Mouse (Mus musculus): ENCODE measurements around the gene Tmem43. TPM values are rescaled to one million over a fixed set of nuclear protein-coding genes. Genes with fewer than 3 reads are reported as not detected.
A peak's percentile ranks its signal among the peaks of the same experiment; 100 is the strongest.

The Tmem43 gene
- polyA plus RNA-seq, 1 experiment from 2014 or later: 29.7 TPM

GRCm38 (mm10) chr6:91525544-91525943 is 52.0 kb downstream of the Tmem43 start:
- WGBS: 78% methylated on average over 4 of the region's 4 CpGs
- Histone ChIP-seq H3K4me3 (ENCODE audit: low read length) (no peak overlapping the region), H3K9me3 (replicated peaks; ENCODE audit: control insufficient read depth, low read length) (no peaks in the 10 kb centered on the region), H3K36me3 (ENCODE audit: control insufficient read depth, insufficient read depth) (peaks cover 24% of the 10 kb centered on the region), H3K27me3 (ENCODE audit: control insufficient read depth, insufficient read depth, low read length) (no peaks in the 10 kb centered on the region), H3K4me1 (ENCODE audit: control insufficient read depth, insufficient read depth, low read length) (0 out of 2 replicates have a peak, but pooled peaks cover 3% of the 10 kb centered on the region), H3K27ac (ENCODE audit: low read length) (no peak overlapping the region), H3K9ac (ENCODE audit: low read length) (no peak overlapping the region), H3K4me2 (ENCODE audit: low read depth, low read length) (no peak overlapping the region)
- ATAC-seq (replicated peaks; ENCODE audit: extremely low read depth, insufficient read depth, low FRiP score): no peak

- Histone ChIP-seq H3K9ac (ENCODE audit: low read length) (no peak overlapping the region), H3K27ac (ENCODE audit: low read length) (peak overlapping the region; percentile 62; the same call in 1 of the 2 replicates)
- whole genome bisulfite sequencing: 44% methylated on average over 5 of the region's 5 CpGs
Measured at GRCm38 (mm10) chr6:91527227-91527860, 53.8 kb downstream of the Tmem43 start.

GRCm38 (mm10) chr6:91528265-91528664 is 54.8 kb downstream of the Tmem43 start:
- peak; percentile 82 for ATAC-seq (replicated peaks; ENCODE audit: extremely low read depth, insufficient read depth, low FRiP score)
- H3K27me3 ChIP-seq (ENCODE audit: control insufficient read depth, insufficient read depth, low read length): no peaks in the 10 kb centered on the region
- no peak overlapping the region for H3K9ac ChIP-seq (ENCODE audit: low read length)
- H3K36me3 ChIP-seq (ENCODE audit: control insufficient read depth, insufficient read depth): no peaks in the 10 kb centered on the region; the same call in 1 of the 2 replicates
- H3K9me3 ChIP-seq (replicated peaks; ENCODE audit: control insufficient read depth, low read length): no peaks in the 10 kb centered on the region
- H3K27ac ChIP-seq (ENCODE audit: low read length): peak overlapping the region; percentile 34; the same call in 1 of the 2 replicates
- peaks cover 11% of the 10 kb centered on the region for H3K4me1 ChIP-seq (ENCODE audit: control insufficient read depth, insufficient read depth, low read length)
- H3K4me2 ChIP-seq (ENCODE audit: low read depth, low read length): no peak overlapping the region
- H3K4me3 ChIP-seq (ENCODE audit: low read length): no peak overlapping the region
- 53% methylated on average over 7 of the region's 7 CpGs for WGBS

More at GRCm38 (mm10) chr6:91527227-91527860, 53.8 kb downstream of the Tmem43 start:
- Histone ChIP-seq H3K4me1 (ENCODE audit: control insufficient read depth, insufficient read depth, low read length) (peaks cover 11% of the 10 kb centered on the region), H3K4me3 (ENCODE audit: low read length) (no peak overlapping the region), H3K9me3 (replicated peaks; ENCODE audit: control insufficient read depth, low read length) (no peaks in the 10 kb centered on the region), H3K36me3 (ENCODE audit: control insufficient read depth, insufficient read depth) (peaks cover 6% of the 10 kb centered on the region; the same call in 1 of the 2 replicates), H3K4me2 (ENCODE audit: low read depth, low read length) (no peak overlapping the region), H3K27me3 (ENCODE audit: control insufficient read depth, insufficient read depth, low read length) (no peaks in the 10 kb centered on the region)
- ATAC-seq (replicated peaks; ENCODE audit: extremely low read depth, insufficient read depth, low FRiP score): no peak; the same call in 1 of the 2 replicates

GRCm38 (mm10) chr6:91530673-91531072 is 57.2 kb downstream of the Tmem43 start:
- peaks cover 4% of the 10 kb centered on the region; the same call in 1 of the 2 replicates for H3K27me3 ChIP-seq (ENCODE audit: control insufficient read depth, insufficient read depth, low read length)
- H3K27ac ChIP-seq (ENCODE audit: low read length): no peak overlapping the region
- H3K4me2 ChIP-seq (ENCODE audit: low read depth, low read length): no peak overlapping the region
- no peak overlapping the region for H3K9ac ChIP-seq (ENCODE audit: low read length)
- WGBS: 87% methylated on average over 8 of the region's 8 CpGs
- H3K4me3 ChIP-seq (ENCODE audit: low read length): no peak overlapping the region
- H3K4me1 ChIP-seq (ENCODE audit: control insufficient read depth, insufficient read depth, low read length): peaks cover 11% of the 10 kb centered on the region
- no peak for ATAC-seq (replicated peaks; ENCODE audit: extremely low read depth, insufficient read depth, low FRiP score)
- H3K36me3 ChIP-seq (ENCODE audit: control insufficient read depth, insufficient read depth): no peaks in the 10 kb centered on the region
- no peaks in the 10 kb centered on the region for H3K9me3 ChIP-seq (replicated peaks; ENCODE audit: control insufficient read depth, low read length)

DNA sequence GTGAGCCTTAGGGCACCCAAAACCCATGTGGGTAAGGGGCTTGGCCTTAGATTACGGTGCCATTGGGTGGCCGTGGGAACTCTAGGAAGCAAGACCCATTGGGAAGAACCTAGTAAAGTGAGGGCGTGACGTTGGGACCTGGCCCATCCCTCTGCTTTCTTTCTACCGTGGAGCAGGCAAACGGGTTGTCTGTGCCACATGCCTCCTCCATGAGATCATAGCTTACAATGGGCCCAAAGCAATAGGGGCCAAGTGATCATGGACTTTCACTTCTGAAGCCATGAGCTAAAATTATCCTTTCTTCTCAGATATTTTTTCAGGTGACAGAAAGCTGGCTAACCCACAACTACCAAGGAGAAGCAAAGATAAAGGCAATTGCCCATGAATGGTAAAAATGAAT is 57.8 kb downstream of the Tmem43 start:
- no peak overlapping the region for H3K4me3 ChIP-seq (ENCODE audit: low read length)
- no peak overlapping the region for H3K9ac ChIP-seq (ENCODE audit: low read length)
- H3K4me1 ChIP-seq (ENCODE audit: control insufficient read depth, insufficient read depth, low read length): peaks cover 11% of the 10 kb centered on the region
- H3K36me3 ChIP-seq (ENCODE audit: control insufficient read depth, insufficient read depth): no peaks in the 10 kb centered on the region
- no peak overlapping the region for H3K4me2 ChIP-seq (ENCODE audit: low read depth, low read length)
- H3K27ac ChIP-seq (ENCODE audit: low read length): no peak overlapping the region
- no peaks in the 10 kb centered on the region for H3K9me3 ChIP-seq (replicated peaks; ENCODE audit: control insufficient read depth, low read length)
- 49% methylated on average over 6 of the region's 6 CpGs for WGBS
- H3K27me3 ChIP-seq (ENCODE audit: control insufficient read depth, insufficient read depth, low read length): peaks cover 8% of the 10 kb centered on the region; the same call in 1 of the 2 replicates
- ATAC-seq (replicated peaks; ENCODE audit: extremely low read depth, insufficient read depth, low FRiP score): no peak

DNA sequence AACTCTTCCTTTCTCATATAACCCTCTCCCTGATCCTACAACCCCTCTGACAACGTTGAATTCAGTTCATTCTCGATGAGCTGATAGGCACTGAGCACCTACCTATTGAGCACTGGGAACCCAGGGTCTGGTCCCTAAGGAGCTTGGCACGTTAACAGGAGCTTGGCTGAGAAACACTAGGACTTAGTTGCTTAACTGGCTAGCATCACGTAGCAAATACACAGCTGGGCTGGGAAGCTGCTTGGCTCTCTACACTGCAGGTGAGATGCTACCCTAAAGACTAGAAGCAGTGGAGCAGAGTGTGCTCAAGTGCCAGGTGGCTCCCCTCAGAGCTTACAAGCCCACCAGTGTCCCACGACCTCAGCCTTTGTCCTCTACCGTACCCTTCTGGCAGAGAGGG is 59.2 kb downstream of the Tmem43 start:
- Histone ChIP-seq H3K4me1 (ENCODE audit: control insufficient read depth, insufficient read depth, low read length) (peaks cover 11% of the 10 kb centered on the region), H3K9ac (ENCODE audit: low read length) (no peak overlapping the region), H3K4me3 (ENCODE audit: low read length) (no peak overlapping the region), H3K4me2 (ENCODE audit: low read depth, low read length) (no peak overlapping the region), H3K36me3 (ENCODE audit: control insufficient read depth, insufficient read depth) (no peaks in the 10 kb centered on the region), H3K27ac (ENCODE audit: low read length) (no peak overlapping the region), H3K27me3 (ENCODE audit: control insufficient read depth, insufficient read depth, low read length) (peaks cover 13% of the 10 kb centered on the region), H3K9me3 (replicated peaks; ENCODE audit: control insufficient read depth, low read length) (no peaks in the 10 kb centered on the region)
- no peak for ATAC-seq (replicated peaks; ENCODE audit: extremely low read depth, insufficient read depth, low FRiP score)
- 64% methylated on average over 6 of the region's 6 CpGs for WGBS

DNA sequence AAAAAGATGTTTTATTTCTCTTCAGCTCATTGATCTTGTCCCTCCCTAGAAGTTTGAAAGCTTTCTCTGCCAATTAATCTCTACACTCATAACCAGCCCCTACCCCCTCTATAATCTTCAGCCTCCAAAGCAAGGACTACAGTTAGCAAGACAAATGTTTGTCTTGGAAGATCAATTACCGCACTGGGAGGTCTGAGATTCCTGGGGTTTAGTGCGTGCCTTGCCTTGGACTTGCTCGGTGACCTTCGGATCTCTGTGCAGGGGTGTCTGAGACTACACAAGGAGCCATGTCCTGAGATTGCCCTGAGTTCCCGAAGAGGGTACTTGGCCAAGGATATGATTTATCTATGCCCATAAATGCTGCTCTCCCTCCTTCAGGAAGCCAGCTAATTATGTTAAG is 59.9 kb downstream of the Tmem43 start:
- H3K9me3 ChIP-seq (replicated peaks; ENCODE audit: control insufficient read depth, low read length): no peaks in the 10 kb centered on the region
- peaks cover 16% of the 10 kb centered on the region for H3K27me3 ChIP-seq (ENCODE audit: control insufficient read depth, insufficient read depth, low read length)
- H3K9ac ChIP-seq (ENCODE audit: low read length): no peak overlapping the region
- no peaks in the 10 kb centered on the region for H3K36me3 ChIP-seq (ENCODE audit: control insufficient read depth, insufficient read depth)
- no peak for ATAC-seq (replicated peaks; ENCODE audit: extremely low read depth, insufficient read depth, low FRiP score)
- WGBS: 65% methylated on average over 5 of the region's 5 CpGs
- H3K27ac ChIP-seq (ENCODE audit: low read length): no peak overlapping the region
- H3K4me3 ChIP-seq (ENCODE audit: low read length): no peak overlapping the region
- H3K4me1 ChIP-seq (ENCODE audit: control insufficient read depth, insufficient read depth, low read length): peaks cover 8% of the 10 kb centered on the region
- no peak overlapping the region for H3K4me2 ChIP-seq (ENCODE audit: low read depth, low read length)

DNA sequence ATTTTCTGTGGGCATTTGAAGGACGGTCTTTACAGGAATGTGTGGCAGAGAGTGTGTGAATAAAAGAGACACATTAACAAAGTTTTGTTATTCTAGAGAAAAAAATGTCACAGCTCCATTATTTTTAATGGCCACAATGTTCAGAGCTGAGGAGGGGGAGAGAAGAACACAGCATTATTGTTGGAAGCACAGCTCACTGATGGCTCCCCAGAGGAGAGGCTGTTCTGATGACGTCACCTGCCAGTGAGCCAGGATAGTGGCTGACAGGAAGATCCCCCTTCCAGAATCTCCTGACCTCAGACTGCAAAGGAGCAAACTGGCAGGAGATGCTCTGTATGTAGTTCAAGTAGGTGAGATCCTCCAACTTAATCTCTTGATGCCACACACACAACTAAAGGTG is 60.3 kb downstream of the Tmem43 start:
- Histone ChIP-seq H3K9ac (ENCODE audit: low read length) (no peak overlapping the region), H3K9me3 (replicated peaks; ENCODE audit: control insufficient read depth, low read length) (no peaks in the 10 kb centered on the region), H3K27ac (ENCODE audit: low read length) (no peak overlapping the region), H3K36me3 (ENCODE audit: control insufficient read depth, insufficient read depth) (no peaks in the 10 kb centered on the region), H3K27me3 (ENCODE audit: control insufficient read depth, insufficient read depth, low read length) (peaks cover 18% of the 10 kb centered on the region), H3K4me2 (ENCODE audit: low read depth, low read length) (no peak overlapping the region), H3K4me3 (ENCODE audit: low read length) (no peak overlapping the region), H3K4me1 (ENCODE audit: control insufficient read depth, insufficient read depth, low read length) (peaks cover 8% of the 10 kb centered on the region)
- 49% methylated on average over 2 of the region's 2 CpGs for WGBS
- no peak for ATAC-seq (replicated peaks; ENCODE audit: extremely low read depth, insufficient read depth, low FRiP score)

- peaks cover 22% of the 10 kb centered on the region for H3K27me3 ChIP-seq (ENCODE audit: control insufficient read depth, insufficient read depth, low read length)
- H3K36me3 ChIP-seq (ENCODE audit: control insufficient read depth, insufficient read depth): no peaks in the 10 kb centered on the region
Measured at GRCm38 (mm10) chr6:91534268-91534667, 60.8 kb downstream of the Tmem43 start.

More at GRCm38 (mm10) chr6:91534268-91534667, 60.8 kb downstream of the Tmem43 start:
- H3K4me3 ChIP-seq (ENCODE audit: low read length): no peak overlapping the region
- H3K9me3 ChIP-seq (replicated peaks; ENCODE audit: control insufficient read depth, low read length): no peaks in the 10 kb centered on the region
- no peak overlapping the region for H3K9ac ChIP-seq (ENCODE audit: low read length)
- ATAC-seq (replicated peaks; ENCODE audit: extremely low read depth, insufficient read depth, low FRiP score): no peak
- peaks cover 8% of the 10 kb centered on the region for H3K4me1 ChIP-seq (ENCODE audit: control insufficient read depth, insufficient read depth, low read length)
- H3K27ac ChIP-seq (ENCODE audit: low read length): no peak overlapping the region
- 79% methylated on average over 4 of the region's 4 CpGs for WGBS
- no peak overlapping the region for H3K4me2 ChIP-seq (ENCODE audit: low read depth, low read length)
